Mouse (Mus musculus): Measurements from ENCODE around the gene Urod.

DNA sequence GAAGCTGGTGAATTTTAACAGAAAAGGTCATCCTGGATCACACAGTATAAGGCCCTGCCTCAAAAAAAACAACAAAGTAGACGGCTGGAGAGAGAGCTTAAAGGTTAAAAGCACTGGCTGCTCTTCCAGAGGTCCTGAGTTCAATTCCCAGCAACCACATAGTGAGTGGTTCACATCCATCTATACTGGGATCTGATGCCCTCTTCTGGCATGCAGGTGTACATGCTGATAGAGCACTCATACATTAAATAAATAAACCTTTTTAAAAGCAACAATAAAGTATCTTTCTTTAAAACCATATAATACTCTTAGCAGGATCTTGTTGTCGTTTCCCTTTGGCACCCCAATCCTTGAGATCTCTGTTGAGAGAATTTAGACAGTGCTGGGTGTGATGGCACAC, 17.7 kb downstream of the Urod start:
- TF ChIP-seq CTCF (IDR thresholded peaks at IDR 0.05; ENCODE audit: borderline replicate concordance, control insufficient read depth, extremely low read depth, insufficient read depth, low read length, poor library complexity) (no peak), POLR2A (IDR thresholded peaks at IDR 0.05; ENCODE audit: control insufficient read depth, extremely low read depth, insufficient read depth, low read length, poor library complexity) (no peak)

Data from thymus, adult 2 months (tissue).